Mouse (Mus musculus): Measurements from ENCODE around the gene Akap6.

Akap6 gene

DNA sequence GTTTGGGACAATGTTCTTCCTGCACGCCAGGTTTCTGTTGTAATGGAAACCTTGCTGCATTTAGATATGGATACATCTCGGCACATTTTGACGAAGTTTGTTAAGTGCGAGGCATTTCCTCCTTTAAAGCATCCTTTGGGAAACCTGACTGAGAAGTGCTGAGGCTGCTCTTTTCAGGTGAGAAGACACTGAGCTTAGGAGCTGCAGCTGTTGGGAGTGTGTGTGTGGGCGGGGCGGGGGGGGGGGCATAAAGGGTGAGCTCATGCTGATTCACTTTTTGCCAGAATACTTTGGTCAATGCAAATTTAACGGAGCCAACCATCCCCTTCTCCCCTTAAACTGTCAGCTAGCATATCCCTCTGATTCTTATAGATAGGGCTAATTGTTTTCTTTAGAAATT is 81.9 kb downstream of the Akap6 start:
- DNase-seq (ENCODE audit: low read depth, low spot score) = no peak

DNA sequence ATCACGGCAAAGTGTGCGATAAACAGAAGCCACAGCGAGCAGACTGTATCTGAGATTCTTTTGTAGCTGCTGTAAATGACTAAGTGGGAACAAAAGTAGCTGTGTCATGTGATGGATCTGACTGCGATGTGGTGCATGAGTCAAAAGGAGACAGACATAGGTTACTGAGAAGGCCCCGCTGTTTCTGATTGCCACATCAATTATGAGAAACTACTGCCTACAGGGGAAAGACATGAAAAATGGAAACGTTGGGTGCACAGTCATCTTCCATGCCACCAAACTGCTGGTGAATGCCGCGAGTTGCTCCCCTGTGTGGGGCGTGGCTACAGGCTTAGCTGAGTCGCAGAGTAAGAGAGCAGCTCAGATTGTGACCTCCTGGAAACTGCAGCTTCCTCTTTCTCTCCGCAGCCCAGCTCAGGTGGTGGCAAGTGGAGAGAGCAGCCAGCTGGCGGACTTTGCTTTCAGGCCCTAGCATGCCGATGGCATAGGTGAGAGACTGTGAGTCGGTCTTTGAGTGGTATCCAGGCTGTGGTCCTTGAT is 83.8 kb downstream of the Akap6 start:
- no peak for DNase-seq (ENCODE audit: low read depth, low spot score)

DNA sequence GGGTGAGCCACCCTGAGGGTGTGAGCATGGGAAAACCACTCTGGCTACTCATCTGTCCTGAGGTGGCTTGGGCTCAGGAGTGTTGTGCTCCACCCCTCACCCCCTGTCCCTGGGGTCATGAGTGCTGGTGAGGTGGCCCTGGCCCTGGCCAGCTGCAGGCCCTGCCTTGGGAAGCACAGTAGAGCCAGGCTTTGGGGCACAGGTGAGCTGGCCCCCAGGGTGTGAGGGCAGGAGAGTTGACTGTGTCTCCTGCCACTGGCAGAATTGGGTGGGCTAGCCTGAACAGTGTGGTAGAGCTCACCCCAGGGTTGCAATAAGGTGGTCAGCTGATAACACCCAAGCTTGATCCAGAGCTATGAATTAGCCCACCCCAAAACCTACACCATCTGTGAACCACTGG is 86.0 kb downstream of the Akap6 start:
- DNase-seq (ENCODE audit: low read depth, low spot score) = no peak

DNA sequence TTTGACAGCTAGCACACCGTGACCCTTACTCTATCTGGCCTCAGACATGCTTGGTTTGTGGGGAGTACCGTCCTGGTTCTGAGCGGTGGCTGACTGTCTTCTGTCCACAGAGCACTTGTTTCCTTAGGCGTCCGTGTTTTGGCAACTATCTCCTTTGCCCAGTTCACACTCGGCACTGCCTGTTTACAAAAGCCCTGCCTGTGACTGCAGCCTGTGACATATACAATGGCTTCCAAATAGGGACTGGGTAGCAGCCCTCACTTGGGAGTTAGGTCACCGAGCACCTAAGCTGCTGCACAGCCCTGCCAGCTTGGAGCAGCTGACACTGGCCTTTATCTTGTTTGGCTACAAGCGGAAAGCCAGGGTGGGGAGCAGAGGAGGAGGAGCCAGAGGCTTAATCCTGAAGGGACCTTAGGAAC is 91.2 kb downstream of the Akap6 start:
- DNase-seq (ENCODE audit: low read depth, low spot score) = no peak

DNA sequence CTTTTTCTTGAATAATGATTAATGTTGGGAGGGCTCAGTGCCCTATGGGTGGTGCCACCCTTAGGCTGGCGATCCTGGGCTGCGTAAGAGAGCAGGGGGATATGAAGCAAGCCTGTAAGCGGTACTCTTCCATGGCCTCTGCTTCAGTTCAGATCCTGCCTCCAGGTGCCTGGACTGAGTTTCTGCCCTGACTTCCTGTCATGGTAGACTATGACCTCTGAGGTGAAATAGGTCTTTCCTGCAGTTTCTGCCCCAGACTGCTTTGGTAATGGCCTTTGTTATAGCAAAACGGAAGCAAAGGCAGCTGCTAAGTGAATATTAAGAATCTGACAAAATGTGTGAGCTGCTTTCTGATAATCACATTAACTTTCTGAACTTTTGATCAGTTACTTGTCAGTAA is 94.9 kb downstream of the Akap6 start:
- no peak for DNase-seq (ENCODE audit: low read depth, low spot score)

DNA sequence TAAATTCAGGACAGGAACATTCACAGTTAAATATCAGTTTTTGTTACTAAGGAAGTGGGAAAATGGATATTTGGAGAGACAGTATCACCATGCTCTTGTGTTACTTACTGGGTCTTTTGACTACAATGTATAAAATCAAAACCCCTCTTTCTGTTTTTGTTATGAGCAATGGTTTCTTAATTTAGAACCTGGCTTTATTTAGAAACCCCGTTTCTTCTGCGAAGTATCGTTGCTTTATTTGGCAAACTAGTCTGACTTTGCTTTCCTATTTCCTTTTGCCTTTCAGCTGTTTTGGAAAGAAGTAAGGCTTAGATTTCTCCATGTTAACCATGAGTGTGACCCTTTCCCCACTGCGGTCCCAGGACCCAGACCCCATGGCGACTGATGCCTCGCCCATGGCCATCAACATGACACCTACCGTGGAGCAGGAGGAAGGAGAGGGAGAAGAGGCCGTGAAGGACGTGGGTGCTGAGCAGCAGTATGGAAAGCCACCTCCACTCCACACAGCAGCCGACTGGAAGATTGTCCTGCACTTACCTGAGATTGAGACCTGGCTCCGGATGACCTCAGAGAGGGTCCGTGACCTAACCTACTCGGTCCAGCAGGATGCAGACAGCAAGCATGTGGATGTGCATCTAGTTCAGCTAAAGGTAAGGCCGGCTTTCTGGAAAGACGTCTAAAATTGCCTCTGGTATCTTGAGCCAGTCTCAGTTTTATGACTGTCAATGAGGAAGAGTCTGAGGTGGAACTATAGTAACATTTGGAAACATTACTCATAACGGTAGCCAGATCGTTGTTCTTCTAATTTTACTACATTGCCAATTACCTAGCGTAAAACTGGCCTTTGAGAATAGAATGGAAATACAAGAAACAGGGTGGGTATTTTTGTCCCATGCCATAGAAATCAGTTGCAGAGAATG is 96.6 kb downstream of the Akap6 start:
- DNase-seq (ENCODE audit: low read depth, low spot score) = no peak

- no peak for DNase-seq (ENCODE audit: low read depth, low spot score)
Measured at GRCm38 (mm10) chr12:52796471-52796795, 97.2 kb downstream of the Akap6 start.

DNA sequence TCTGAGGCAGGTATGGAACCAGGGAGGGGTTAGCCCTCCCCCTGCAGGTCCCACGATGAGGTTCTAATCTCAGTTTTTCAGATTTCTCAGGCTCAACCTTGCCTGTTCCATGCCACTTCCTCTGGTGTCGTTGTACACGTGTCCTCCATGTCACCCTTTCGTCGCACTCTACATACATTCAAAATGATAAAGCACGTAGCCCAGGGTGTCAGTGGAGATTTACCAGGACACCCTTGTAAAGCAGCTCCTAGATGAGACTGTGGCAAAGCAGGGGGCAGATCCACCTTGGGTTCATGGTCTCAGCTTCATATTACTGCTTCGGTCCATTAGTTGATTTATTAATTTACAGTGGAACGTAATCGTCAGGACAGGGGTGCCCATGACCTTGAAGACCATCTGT is 100.5 kb downstream of the Akap6 start:
- no peak for DNase-seq (ENCODE audit: low read depth, low spot score)

GRCm38 (mm10) chr12:52806273-52806672 is 107.1 kb downstream of the Akap6 start:
- no peak for DNase-seq (ENCODE audit: low read depth, low spot score)

GRCm38 (mm10) chr12:52818588-52818987 is 119.4 kb downstream of the Akap6 start:
- no peak for DNase-seq (ENCODE audit: low read depth, low spot score)

DNA sequence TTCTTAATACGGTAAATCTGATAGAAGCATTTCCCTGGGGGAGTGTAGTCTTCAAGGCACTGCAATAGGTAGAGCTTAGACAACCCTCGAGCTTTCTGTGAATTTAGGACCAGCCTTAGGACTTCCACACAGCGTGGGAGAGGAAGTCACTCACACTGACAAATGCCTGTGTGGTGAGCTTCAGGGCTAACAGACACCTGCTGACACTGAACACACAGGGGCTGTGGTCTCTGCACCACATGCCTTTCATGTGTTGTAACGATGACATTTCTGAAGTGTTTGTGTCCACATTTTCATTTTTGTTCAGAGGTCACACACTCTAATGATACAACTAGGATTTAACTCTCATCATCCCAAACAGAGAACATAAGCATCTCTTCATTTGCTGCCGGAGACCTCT is 125.6 kb downstream of the Akap6 start:
- no peak for DNase-seq (ENCODE audit: low read depth, low spot score)

GRCm38 (mm10) chr12:52828944-52829736 is 130.0 kb downstream of the Akap6 start:
- no peak for DNase-seq (ENCODE audit: low read depth, low spot score)

- DNase-seq (ENCODE audit: low read depth, low spot score) = no peak
Measured at GRCm38 (mm10) chr12:52831782-52832181, 132.6 kb downstream of the Akap6 start.

GRCm38 (mm10) chr12:52832230-52832629 is 133.0 kb downstream of the Akap6 start:
- peak; percentile 33 for DNase-seq (ENCODE audit: low read depth, low spot score)

DNA sequence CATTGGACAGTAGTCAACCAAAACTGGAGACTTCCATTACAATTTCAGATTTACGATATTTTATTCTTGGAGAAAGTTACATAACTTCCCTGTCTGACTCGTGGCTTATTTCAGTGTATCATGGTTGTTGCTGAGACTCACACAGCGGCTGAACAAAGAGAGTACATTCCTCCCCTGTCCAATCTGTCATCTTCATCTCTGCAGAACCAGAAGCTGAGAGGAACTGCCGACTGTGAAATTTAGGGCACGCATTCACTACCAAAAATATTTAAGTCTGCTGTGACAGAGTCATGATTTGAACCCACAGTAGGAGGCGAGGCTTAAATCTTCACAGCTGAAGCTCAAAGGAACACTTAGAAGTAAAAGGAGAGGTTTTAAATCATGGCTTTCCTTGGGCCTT is 134.0 kb downstream of the Akap6 start:
- no peak for DNase-seq (ENCODE audit: low read depth, low spot score)

DNA sequence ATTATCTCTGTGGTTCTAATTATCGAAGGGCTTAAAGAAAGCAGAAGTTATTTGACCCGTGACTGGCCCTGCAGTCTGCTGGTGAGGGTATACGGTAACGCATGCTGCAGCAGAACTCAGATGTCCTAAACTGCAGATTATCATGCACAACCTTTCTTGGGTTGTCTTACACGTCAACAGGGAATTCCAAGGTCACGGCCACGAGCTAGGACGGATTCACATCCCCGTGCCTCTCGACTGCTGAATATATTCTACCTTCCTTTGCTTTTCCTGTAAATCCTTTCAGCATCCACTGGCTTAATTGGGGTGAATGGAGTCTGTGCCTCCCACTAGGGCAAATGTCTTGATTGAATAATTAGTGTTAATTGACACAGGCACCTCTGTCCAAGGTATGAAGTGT is 134.9 kb downstream of the Akap6 start:
- DNase-seq (ENCODE audit: low read depth, low spot score) = no peak

GRCm38 (mm10) chr12:52834781-52835279 is 135.6 kb downstream of the Akap6 start:
- DNase-seq (ENCODE audit: low read depth, low spot score) = no peak

DNA sequence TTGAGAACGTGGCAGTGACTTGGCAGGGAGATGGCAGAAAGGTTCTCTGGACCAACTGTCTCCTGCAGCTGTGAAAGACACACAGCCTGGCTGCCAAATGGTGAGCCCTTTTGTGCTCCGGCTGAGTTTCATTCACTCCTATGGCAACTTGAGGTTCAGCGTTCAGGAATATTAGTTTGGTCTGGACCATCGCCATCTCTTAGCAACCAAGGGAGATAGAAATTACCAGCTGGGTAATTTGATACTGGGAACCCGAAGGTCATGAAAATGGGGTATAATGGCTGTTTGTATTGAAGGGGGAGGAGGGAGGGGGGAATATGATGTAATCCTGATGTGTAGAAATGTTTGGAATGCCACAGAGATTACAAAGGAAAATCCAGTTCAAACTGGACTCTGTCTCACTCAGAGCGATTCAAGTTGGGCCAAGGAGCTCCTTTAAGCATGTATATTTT is 136.1 kb downstream of the Akap6 start:
- no peak for DNase-seq (ENCODE audit: low read depth, low spot score)

DNA sequence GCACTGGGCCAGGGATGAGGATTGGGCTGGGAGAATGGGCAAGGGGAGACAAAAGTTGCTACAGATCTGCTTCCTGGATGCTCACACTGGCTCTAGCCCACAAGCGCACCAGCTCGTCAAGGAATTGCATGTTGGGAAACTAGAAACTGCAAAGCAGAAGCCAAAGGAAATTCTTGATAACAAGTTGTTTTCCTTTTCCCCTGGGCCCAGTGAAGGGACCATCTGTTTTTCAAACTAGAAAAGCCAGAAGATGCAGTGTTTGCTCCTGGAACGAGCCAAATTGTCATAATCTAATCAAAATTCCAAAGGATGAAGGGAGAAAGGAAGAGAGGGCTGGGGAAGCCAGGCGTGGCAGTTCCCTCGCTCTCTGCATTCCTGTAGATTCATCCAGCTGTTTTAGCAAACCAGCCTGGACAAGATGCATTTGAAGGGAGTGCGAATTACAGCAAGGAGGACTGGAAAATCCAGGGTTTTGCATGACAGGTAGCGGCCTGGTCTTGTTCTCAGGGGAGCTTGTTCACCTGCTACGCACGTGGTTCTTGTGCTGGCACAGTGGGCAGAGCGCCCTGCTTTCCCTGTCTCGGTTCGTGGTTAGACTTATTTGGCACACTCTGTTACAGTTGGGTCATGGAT is 136.8 kb downstream of the Akap6 start:
- DNase-seq (ENCODE audit: low read depth, low spot score) = no peak

- DNase-seq (ENCODE audit: low read depth, low spot score) = no peak
Measured at GRCm38 (mm10) chr12:52845982-52846381, 146.8 kb downstream of the Akap6 start.

GRCm38 (mm10) chr12:52847020-52847419 is 147.8 kb downstream of the Akap6 start:
- no peak for DNase-seq (ENCODE audit: low read depth, low spot score)
